Comparison of ENCODE assay signal across 12 mouse cellular contexts in genomic region chr6:120957331-120957730, GRCm38 (mm10). TPM values are rescaled to one million over a fixed set of nuclear protein-coding genes. Genes with fewer than 3 reads are reported as not detected.
DNase-seq lines count a peak whose midpoint lies in the region; ATAC-seq and TF ChIP-seq lines count a peak whose summit lies in the region.
"Had no signal": no experiment of that assay in that cellular context is flagged by ENCODE, and none has a peak within 500 bp of the region (broad histone marks: within the 10 kb centered on the region; RNA-seq: fewer than 3 reads in every experiment).

No protein-coding gene starts in this region.

- H3K36me3 ChIP-seq in G1E (replicated peaks): peaks cover 89% of the 10 kb centered on the region
- H3K36me3 ChIP-seq in liver, embryonic 12.5 days: peaks cover 99% of the 10 kb centered on the region

- 44% methylated on average over 4 of the region's 4 CpGs for WGBS in liver, embryonic 12.5 days (ENCODE audit: insufficient replicate concordance)

- peak; percentile 18 for ATAC-seq in G1E (ENCODE audit: extremely low read depth, insufficient number of reproducible peaks, low FRiP score, poor library complexity, severe bottlenecking)
- ATAC-seq in liver, embryonic 12.5 days: peak; percentile 34
- ATAC-seq: forebrain, embryonic 14.5 days; midbrain, embryonic 13.5 days had no signal

- no peak for TF ChIP-seq CTCF in G1E (IDR thresholded peaks at IDR 0.05; ENCODE audit: low read depth, low read length)

- no peaks in the 10 kb centered on the region for H3K9me3 ChIP-seq in G1E (replicated peaks)
- no peaks in the 10 kb centered on the region for H3K9me3 ChIP-seq in liver, embryonic 12.5 days (replicated peaks)
- H3K9me3 ChIP-seq: midbrain, embryonic 13.5 days had no signal

- H3K27ac ChIP-seq in liver, embryonic 12.5 days: peak overlapping the region; percentile 93
- H3K27ac ChIP-seq: midbrain, embryonic 13.5 days had no signal

- peak overlapping the region; percentile 44 for H3K4me2 ChIP-seq in liver, embryonic 12.5 days
- H3K4me2 ChIP-seq: lung, embryonic 14.5 days; midbrain, embryonic 13.5 days had no signal

- peak; percentile 32 for DNase-seq in 3134 (ENCODE audit: extremely low read depth, insufficient read length, low spot score)
- peak; percentile 67 for DNase-seq in G1E (ENCODE audit: low spot score)
- DNase-seq in thymus, adult 18-20 months: peak; percentile 65 to 80
- no peak for DNase-seq in frontal cortex, postnatal 14 days (ENCODE audit: low spot score in 2 of 2)
- no peak for DNase-seq in lung, adult 18-20 months
- no peak for DNase-seq in layer of hippocampus, postnatal 14 days (ENCODE audit: low spot score in 2 of 2)
- DNase-seq: adrenal gland, adult 8-10 months; cerebellum, postnatal 36 days; lung, embryonic 14.5 days had no signal

- H3K4me3 ChIP-seq in G1E (ENCODE audit: low read depth, low read length): peak overlapping the region; percentile 47; the same call in 1 of the 2 replicates
- no peak overlapping the region for H3K4me3 ChIP-seq in liver, embryonic 12.5 days
- H3K4me3 ChIP-seq: midbrain, embryonic 13.5 days had no signal

- peaks cover 84% of the 10 kb centered on the region for H3K4me1 ChIP-seq in G1E (ENCODE audit: insufficient read depth, low read depth, low read length)
- H3K4me1 ChIP-seq in liver, embryonic 12.5 days: peaks cover 46% of the 10 kb centered on the region
- H3K4me1 ChIP-seq: midbrain, embryonic 13.5 days had no signal

- H3K9ac ChIP-seq in liver, embryonic 12.5 days: peak overlapping the region; percentile 58
- H3K9ac ChIP-seq: lung, embryonic 14.5 days; midbrain, embryonic 13.5 days had no signal

- H3K27me3 ChIP-seq in G1E (ENCODE audit: insufficient read depth, low read length): no peaks in the 10 kb centered on the region
- no peaks in the 10 kb centered on the region for H3K27me3 ChIP-seq in liver, embryonic 12.5 days (replicated peaks)
- H3K27me3 ChIP-seq: midbrain, embryonic 13.5 days had no signal

RNA-seq across cellular contexts. Expression of gene Bid, which starts 40.7 kb away (rescaled TPM):
- 64.3 and 68.7 TPM in 2 replicates for total RNA-seq in G1E (2014; fragmentation: Nextera tagmentation)
- 42.8 and 46.0 TPM in 2 replicates for total RNA-seq in G1E (2017)
- polyA plus RNA-seq in G1E (2012): 27.0 and 34.1 TPM in 2 replicates
- polyA plus RNA-seq in liver, embryonic 12.5 days (2016; fragmentation: Nextera tagmentation; extraction: Ambion mirVana): 32.4 and 32.9 TPM in 2 replicates
- 10 to 100 TPM; 18.5 TPM for total RNA-seq in layer of hippocampus, postnatal 14 days (2021)

Comparison
In these comparisons a context has a peak if more than half of its experiments do, and no peak if none do; other contexts are left out.
1. DNase-seq: peak in 3134 (single experiment), G1E (single experiment) and thymus, adult 18-20 months (2 of 2); none in frontal cortex, postnatal 14 days (0 of 2), lung, adult 18-20 months (0 of 2) and layer of hippocampus, postnatal 14 days (0 of 2).